Mouse (Mus musculus) myocyte (in vitro differentiated cells): ENCODE results near the gene Nkapd1.

Experiments
- CEBPB ChIP-seq: IDR thresholded peaks from 2 replicates; pipeline ENCODE4 v1.6.1; 2011; ENCODE audit warnings: mild to moderate bottlenecking, moderate library complexity; ENCODE audit not compliant: poor library complexity, insufficient read depth, severe bottlenecking
- MYOD1 ChIP-seq, 3 experiments: IDR thresholded peaks; one replicate each; pipeline ENCODE4 v1.6.1; 2011; ENCODE audit warnings: control low read depth in 2 of 3, low read depth in 2 of 3, mild to moderate bottlenecking in 2 of 3, moderate library complexity in 1 of 3; ENCODE audit not compliant: insufficient read length in 2 of 3, control insufficient read depth in 1 of 3
- MYOG ChIP-seq, 3 experiments: IDR thresholded peaks; one replicate each; pipeline ENCODE4 v1.6.1; 2011; ENCODE audit warnings: control low read depth in 2 of 3, low read depth in 2 of 3, mild to moderate bottlenecking in 2 of 3; ENCODE audit not compliant: insufficient read length in 2 of 3, control insufficient read depth in 1 of 3, insufficient read depth in 1 of 3
- POLR2A ChIP-seq: IDR thresholded peaks from one replicate; pipeline ENCODE4 v1.6.1; 2011; ENCODE audit warnings: low read depth, mild to moderate bottlenecking, control low read depth, moderate library complexity; ENCODE audit not compliant: insufficient read length
- POLR2AphosphoS2 ChIP-seq: IDR thresholded peaks from one replicate; pipeline ENCODE4 v1.6.1; 2011; ENCODE audit warnings: low read depth, control low read depth; ENCODE audit not compliant: insufficient read length
- SRF ChIP-seq: IDR thresholded peaks from one replicate; pipeline ENCODE4 v1.6.1; 2011; ENCODE audit warnings: low read depth; ENCODE audit not compliant: control insufficient read depth, insufficient read length
- TCF12 ChIP-seq: IDR thresholded peaks from one replicate; pipeline ENCODE4 v1.6.1; 2011; ENCODE audit warnings: mild to moderate bottlenecking, control low read depth; ENCODE audit not compliant: poor library complexity, insufficient read depth, severe bottlenecking
- TCF3 ChIP-seq: IDR thresholded peaks from one replicate; pipeline ENCODE4 v1.6.1; 2011; ENCODE audit warnings: low read depth, control low read depth; ENCODE audit not compliant: insufficient read length
- USF1 ChIP-seq: IDR thresholded peaks from one replicate; pipeline ENCODE4 v1.6.1; 2011; ENCODE audit warnings: low read depth, mild to moderate bottlenecking, control low read depth, moderate library complexity

DNA sequence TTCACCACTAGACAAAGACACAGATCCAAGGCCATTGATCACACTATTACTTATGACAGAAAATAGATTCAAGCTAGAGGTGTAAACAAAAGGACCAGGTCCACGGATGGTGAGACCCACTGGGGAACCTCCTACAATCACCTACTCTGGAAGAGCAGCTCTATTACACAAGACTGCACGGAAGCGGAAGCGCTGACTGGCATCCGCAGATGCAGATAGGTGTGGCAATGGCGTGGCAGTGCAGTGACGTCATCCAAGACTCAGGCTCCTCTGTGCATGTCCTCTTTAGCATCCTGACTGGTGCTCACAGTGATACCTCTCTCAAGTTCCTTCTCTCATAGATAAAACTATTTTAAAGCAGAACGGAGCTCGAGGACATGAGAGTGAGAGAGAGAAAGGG lies 24.3 kb downstream of the Nkapd1 start:
- TF ChIP-seq SRF: no peak
- TF ChIP-seq POLR2A: no peak
- TF ChIP-seq USF1: no peak
- no peak for TF ChIP-seq CEBPB
- no peak for TF ChIP-seq MYOG (IDR thresholded peaks at IDR 0.05; ENCODE audit: control insufficient read depth in 1 of 3, insufficient read depth in 1 of 3, insufficient read length in 2 of 3, low read depth in 2 of 3)
- TF ChIP-seq TCF12: no peak
- no peak for TF ChIP-seq MYOD1 (IDR thresholded peaks at IDR 0.05; ENCODE audit: control insufficient read depth in 1 of 3, insufficient read length in 2 of 3, low read depth in 2 of 3)
- no peak for TF ChIP-seq POLR2AphosphoS2
- no peak for TF ChIP-seq TCF3
